Mouse (Mus musculus) spleen, adult 2 months (tissue): Measurements from ENCODE around the gene Fat3. TPM values are rescaled to one million over a fixed set of nuclear protein-coding genes. Genes with fewer than 3 reads are reported as not detected.

Source experiments
- DNase-seq, 2 experiments: peaks; one replicate each; pipeline versions ENCODE4 v3.0.0 to v3.0.0-alpha.2; 2012 to 2021; ENCODE audit warnings: low spot score in 2 of 2, low read depth in 1 of 2
- H3K27ac ChIP-seq: fragments of 200-500 bp; 2 replicates; pipeline ENCODE4 v1.5.1; 2012; ENCODE audit warnings: low read length, inconsistent platforms; ENCODE audit not compliant: insufficient read depth
- H3K27me3 ChIP-seq: fragments of 200-500 bp; 2 replicates; pipeline ENCODE4 v1.6.1; 2012; ENCODE audit warnings: mild to moderate bottlenecking, moderate library complexity, low read length, inconsistent platforms; ENCODE audit not compliant: control insufficient read depth, insufficient read depth
- H3K36me3 ChIP-seq: fragments of 200-500 bp; 2 replicates; pipeline ENCODE4 v1.6.1; 2012; ENCODE audit warnings: mild to moderate bottlenecking, low read length, inconsistent platforms; ENCODE audit not compliant: control insufficient read depth, insufficient read depth
- H3K4me1 ChIP-seq: fragments of 200-500 bp; 2 replicates; pipeline ENCODE4 v1.6.1; 2011; ENCODE audit warnings: inconsistent platforms; ENCODE audit not compliant: control insufficient read depth, insufficient read depth, insufficient read length
- H3K4me3 ChIP-seq: fragments of 200-500 bp; 2 replicates; pipeline ENCODE4 v1.5.1; 2011; ENCODE audit warnings: mild to moderate bottlenecking, inconsistent platforms; ENCODE audit not compliant: insufficient read depth, insufficient read length; ENCODE audit errors: extremely low read depth
- CTCF ChIP-seq: fragments of 200-500 bp; IDR thresholded peaks from 2 replicates; pipeline ENCODE4 v1.5.1; 2011; ENCODE audit warnings: mild to moderate bottlenecking, inconsistent platforms; ENCODE audit not compliant: insufficient read depth, insufficient read length, insufficient replicate concordance; ENCODE audit errors: extremely low read depth
- POLR2A ChIP-seq: fragments of 200-500 bp; IDR thresholded peaks from 2 replicates; pipeline ENCODE4 v1.6.1; 2011; ENCODE audit warnings: low read depth, low read length, inconsistent platforms
- WGBS: fragments of 180-500 bp; shearing (Covaris S2); methylation state at CpG from one replicate; pipeline ENCODE4 v1.1.7; 2018; 5-methylcytosine and 5-hydroxymethylcytosine counted together
- polyA plus RNA-seq: library from polyadenylated mRNA; depleted of rRNA; stranded (reverse); fragments of >200 nt; gene quantifications from 2 replicates; pipeline ENCODE4 v1.2.3, GENCODE M21; 2012

The Fat3 gene
- polyA plus RNA-seq, 1 experiment, result 0.20 TPM

GRCm38 (mm10) chr9:16246741-16247140 lies 254.3 kb downstream of the Fat3 start:
- Histone ChIP-seq H3K27me3 (no peaks in the 10 kb centered on the region), H3K4me1 (no peaks in the 10 kb centered on the region), H3K4me3 (no peak overlapping the region), H3K27ac (no peak overlapping the region), H3K36me3 (no peaks in the 10 kb centered on the region)
- 87% methylated on average over 4 of the region's 4 CpGs for WGBS
- DNase-seq, result no peak
- no peak for TF ChIP-seq POLR2A
- no peak for TF ChIP-seq CTCF

GRCm38 (mm10) chr9:16231575-16231974 lies 269.5 kb downstream of the Fat3 start:
- TF ChIP-seq CTCF, result no peak
- no peak for TF ChIP-seq POLR2A
- WGBS, result 77% methylated on average over 4 of the region's 4 CpGs
- H3K27ac ChIP-seq, result no peak overlapping the region
- H3K4me3 ChIP-seq, result no peak overlapping the region
- DNase-seq, result no peak
- no peaks in the 10 kb centered on the region for H3K4me1 ChIP-seq
- no peaks in the 10 kb centered on the region for H3K27me3 ChIP-seq
- no peaks in the 10 kb centered on the region for H3K36me3 ChIP-seq

- no peaks in the 10 kb centered on the region for H3K4me1 ChIP-seq
- no peak overlapping the region for H3K27ac ChIP-seq
- no peaks in the 10 kb centered on the region for H3K36me3 ChIP-seq
- no peak overlapping the region for H3K4me3 ChIP-seq
- WGBS, result 82% methylated on average over 5 of the region's 5 CpGs
- H3K27me3 ChIP-seq, result no peaks in the 10 kb centered on the region
- no peak for TF ChIP-seq CTCF
- no peak for TF ChIP-seq POLR2A
- DNase-seq, result no peak
These were observed 272.2 kb downstream of the Fat3 start for GRCm38 (mm10) chr9:16228919-16229318.

GRCm38 (mm10) chr9:16227398-16227797 lies 273.7 kb downstream of the Fat3 start:
- Histone ChIP-seq H3K4me3 (no peak overlapping the region), H3K4me1 (no peaks in the 10 kb centered on the region), H3K36me3 (no peaks in the 10 kb centered on the region), H3K27me3 (no peaks in the 10 kb centered on the region), H3K27ac (no peak overlapping the region)
- TF ChIP-seq POLR2A (no peak), CTCF (no peak)
- DNase-seq, result no peak
- 59% methylated on average over 2 of the region's 2 CpGs for WGBS

GRCm38 (mm10) chr9:16226545-16226944 lies 274.5 kb downstream of the Fat3 start:
- H3K27me3 ChIP-seq, result no peaks in the 10 kb centered on the region
- H3K36me3 ChIP-seq, result no peaks in the 10 kb centered on the region
- TF ChIP-seq CTCF (no peak), POLR2A (no peak)
- no peak for DNase-seq
- no peak overlapping the region for H3K4me3 ChIP-seq
- H3K27ac ChIP-seq, result no peak overlapping the region
- H3K4me1 ChIP-seq, result no peaks in the 10 kb centered on the region

GRCm38 (mm10) chr9:16221885-16222284 lies 279.2 kb downstream of the Fat3 start:
- 87% methylated on average over 5 of the region's 5 CpGs for WGBS
- H3K4me1 ChIP-seq, result no peaks in the 10 kb centered on the region
- H3K27me3 ChIP-seq, result no peaks in the 10 kb centered on the region
- TF ChIP-seq POLR2A (no peak), CTCF (no peak)
- no peak for DNase-seq
- H3K36me3 ChIP-seq, result no peaks in the 10 kb centered on the region
- no peak overlapping the region for H3K27ac ChIP-seq
- no peak overlapping the region for H3K4me3 ChIP-seq

- Histone ChIP-seq H3K36me3 (no peaks in the 10 kb centered on the region), H3K4me3 (no peak overlapping the region), H3K27ac (peak overlapping the region; percentile 33; the same call in 1 of the 2 replicates), H3K4me1 (no peaks in the 10 kb centered on the region), H3K27me3 (no peaks in the 10 kb centered on the region)
- TF ChIP-seq POLR2A (no peak), CTCF (no peak)
- WGBS, result 14% methylated on average over 6 of the region's 6 CpGs
- DNase-seq, result peak in 1 of 2 experiments; percentile 4
These were observed 284.9 kb downstream of the Fat3 start for GRCm38 (mm10) chr9:16216235-16216634.
